Comparison of ENCODE assay signal across 8 mouse cellular contexts in genomic region chr16:98041676-98042075, GRCm38 (mm10). TPM values are rescaled to one million over a fixed set of nuclear protein-coding genes. Genes with fewer than 3 reads are reported as not detected.
DNase-seq lines count a peak whose midpoint lies in the region; ATAC-seq and TF ChIP-seq lines count a peak whose summit lies in the region.

No protein-coding gene starts in this region.

- H3K9me3 ChIP-seq in hindbrain, postnatal 0 days (ENCODE audit: low read length): no peaks in the 10 kb centered on the region
- H3K9me3 ChIP-seq in hindbrain, embryonic 13.5 days: 0 out of 2 replicates have a peak, but pooled peaks cover 7% of the 10 kb centered on the region

- no peak overlapping the region for H3K4me2 ChIP-seq in hindbrain, postnatal 0 days (ENCODE audit: low read depth, low read length)
- no peak overlapping the region for H3K4me2 ChIP-seq in hindbrain, embryonic 13.5 days

- DNase-seq in hindbrain, postnatal 0 days (ENCODE audit: low spot score): peak; percentile 34
- peak; percentile 80 for DNase-seq in 3T3-L1 (ENCODE audit: low read depth, low spot score)
- DNase-seq in ES-CJ7 (ENCODE audit: low read depth, low spot score): peak; percentile 77
- DNase-seq in embryo, embryonic 9.5 days (ENCODE audit: extremely low spot score): peak; percentile 6
- peak; percentile 18 for DNase-seq in lung, postnatal 10 days
- DNase-seq in urinary bladder, postnatal 25 days (ENCODE audit: low spot score): no peak
- no peak for DNase-seq in neural tube, embryonic 10.5 days (ENCODE audit: extremely low spot score, low spot score)

- H3K9ac ChIP-seq in hindbrain, postnatal 0 days (replicated peaks; ENCODE audit: low read length): no peak overlapping the region
- no peak overlapping the region for H3K9ac ChIP-seq in hindbrain, embryonic 13.5 days

- H3K27ac ChIP-seq in hindbrain, postnatal 0 days: no peak overlapping the region
- no peak overlapping the region for H3K27ac ChIP-seq in hindbrain, embryonic 13.5 days

- 85% methylated on average over 2 of the region's 2 CpGs for WGBS in hindbrain, postnatal 0 days
- 75% methylated on average over 2 of the region's 2 CpGs for WGBS in hindbrain, embryonic 13.5 days

- H3K4me1 ChIP-seq in hindbrain, postnatal 0 days (ENCODE audit: insufficient read depth, low read length): no peaks in the 10 kb centered on the region
- H3K4me1 ChIP-seq in hindbrain, embryonic 13.5 days (replicated peaks): no peaks in the 10 kb centered on the region

- no peaks in the 10 kb centered on the region for H3K27me3 ChIP-seq in hindbrain, postnatal 0 days (ENCODE audit: insufficient read depth, low read length)
- no peaks in the 10 kb centered on the region for H3K27me3 ChIP-seq in hindbrain, embryonic 13.5 days

- ATAC-seq in hindbrain, postnatal 0 days: no peak
- no peak for ATAC-seq in hindbrain, embryonic 13.5 days (ENCODE audit: low FRiP score)

- no peak overlapping the region for H3K4me3 ChIP-seq in hindbrain, postnatal 0 days (ENCODE audit: low read length)
- H3K4me3 ChIP-seq in hindbrain, embryonic 13.5 days: no peak overlapping the region

- TF ChIP-seq CTCF in hindbrain, postnatal 0 days (IDR thresholded peaks at IDR 0.05; ENCODE audit: low read depth): peak; percentile 57

- no peaks in the 10 kb centered on the region for H3K36me3 ChIP-seq in hindbrain, postnatal 0 days (ENCODE audit: insufficient read depth, low read length)
- peaks cover 21% of the 10 kb centered on the region for H3K36me3 ChIP-seq in hindbrain, embryonic 13.5 days

RNA-seq across cellular contexts. Expression of gene A630089N07Rik, which starts 40.6 kb away (rescaled TPM):
- total RNA-seq in hindbrain, postnatal 0 days (2014; rRNA removed): 3.3 and 4.0 TPM in 2 replicates
- polyA plus RNA-seq in hindbrain, postnatal 0 days (2015; fragmentation: Nextera tagmentation; extraction: Ambion mirVana): 7.9 and 8.0 TPM in 2 replicates
- 14.3 and 14.4 TPM in 2 replicates for polyA plus RNA-seq in hindbrain, embryonic 13.5 days (2015; fragmentation: Nextera tagmentation; extraction: Ambion mirVana)

RNA-seq across cellular contexts. Expression of gene B230307C23Rik, which starts 44.6 kb away (rescaled TPM):
- 5.5 and 12.1 TPM in 2 replicates for total RNA-seq in hindbrain, postnatal 0 days (2014; rRNA removed)
- 15.7 and 21.6 TPM in 2 replicates for polyA plus RNA-seq in hindbrain, postnatal 0 days (2015; fragmentation: Nextera tagmentation; extraction: Ambion mirVana)
- 21.9 and 22.3 TPM in 2 replicates for polyA plus RNA-seq in hindbrain, embryonic 13.5 days (2015; fragmentation: Nextera tagmentation; extraction: Ambion mirVana)

Comparison
In these comparisons a context has a peak if more than half of its experiments do, and no peak if none do; other contexts are left out.
1. DNase-seq: peak in hindbrain, postnatal 0 days (single experiment), 3T3-L1 (single experiment), ES-CJ7 (single experiment), embryo, embryonic 9.5 days (single experiment) and lung, postnatal 10 days (single experiment); none in urinary bladder, postnatal 25 days (single experiment) and neural tube, embryonic 10.5 days (single experiment).